Mouse (Mus musculus): ENCODE measurements around the gene Mcm5. TPM values are rescaled to one million over a fixed set of nuclear protein-coding genes. Genes with fewer than 3 reads are reported as not detected.
A peak's percentile ranks its signal among the peaks of the same experiment; 100 is the strongest.

Mcm5 gene
- total and polyA plus RNA-seq, 2 experiments: 2.2 to 2.8 TPM

- Histone ChIP-seq H3K4me1 (ENCODE audit: control insufficient read depth, insufficient read depth, low read length) (peaks cover 1% of the 10 kb centered on the region; the same call in 1 of the 2 replicates), H3K36me3 (ENCODE audit: control insufficient read depth, insufficient read depth, low read length) (peaks cover 2% of the 10 kb centered on the region; the same call in 1 of the 2 replicates), H3K27me3 (ENCODE audit: control insufficient read depth, insufficient read depth, low read length) (no peaks in the 10 kb centered on the region), H3K27ac (replicated peaks; ENCODE audit: insufficient read depth, low read depth, low read length) (no peak overlapping the region), H3K79me2 (ENCODE audit: control insufficient read depth, insufficient read depth, low read length) (no peaks in the 10 kb centered on the region), H3K4me3 (ENCODE audit: insufficient read depth, low read depth, low read length) (no peak overlapping the region), H3K9ac (ENCODE audit: low read depth, low read length) (no peak overlapping the region)
- TF ChIP-seq CTCF (IDR thresholded peaks at IDR 0.05; ENCODE audit: low read depth, low read length) (no peak), POLR2A (IDR thresholded peaks at IDR 0.05; ENCODE audit: extremely low read depth, insufficient read depth, low read length) (no peak)
- WGBS: 61% methylated on average over 1 of the region's 1 CpGs
- no peak for DNase-seq (ENCODE audit: extremely low read depth, low read depth, low spot score)
Measured at GRCm38 (mm10) chr8:75070297-75070696, 39.1 kb upstream of the Mcm5 start.

DNA sequence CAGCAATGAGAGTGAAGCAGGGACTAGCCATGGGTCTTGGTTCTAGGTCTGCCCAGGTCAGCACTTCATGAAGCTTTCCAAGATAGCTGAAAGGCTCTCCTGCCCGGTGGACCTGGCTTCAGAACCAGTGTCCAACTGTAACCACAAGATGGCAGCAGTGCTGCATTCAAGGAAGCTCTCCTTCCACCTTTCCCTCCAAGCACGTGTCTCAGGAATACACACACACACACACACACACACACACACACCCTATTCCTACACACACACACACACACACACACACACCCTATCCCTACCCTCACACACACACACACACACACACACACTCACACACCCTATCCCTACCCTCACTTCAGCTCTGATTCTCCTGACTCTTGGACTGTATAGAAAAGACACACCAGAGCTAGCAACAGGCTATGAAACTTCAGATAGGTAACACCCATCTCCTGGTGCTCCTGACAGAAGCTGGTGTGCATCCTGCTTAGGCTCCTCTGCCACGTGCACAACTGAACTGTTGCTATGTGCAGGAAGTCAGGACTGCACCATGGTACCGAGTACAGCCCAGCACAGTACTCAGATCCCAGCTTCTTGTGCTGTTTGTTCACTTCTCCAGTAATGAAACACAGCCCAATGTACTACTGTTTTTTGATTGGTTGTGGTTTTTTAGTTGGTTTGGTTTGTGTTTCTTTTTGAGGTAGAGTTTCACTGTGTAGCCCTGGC is 37.6 kb upstream of the Mcm5 start:
- TF ChIP-seq CTCF (IDR thresholded peaks at IDR 0.05; ENCODE audit: low read depth, low read length) (peak; percentile 88), POLR2A (IDR thresholded peaks at IDR 0.05; ENCODE audit: extremely low read depth, insufficient read depth, low read length) (no peak)
- Histone ChIP-seq H3K27ac (replicated peaks; ENCODE audit: insufficient read depth, low read depth, low read length) (no peak overlapping the region), H3K36me3 (ENCODE audit: control insufficient read depth, insufficient read depth, low read length) (no peaks in the 10 kb centered on the region), H3K4me1 (ENCODE audit: control insufficient read depth, insufficient read depth, low read length) (peaks cover 1% of the 10 kb centered on the region; the same call in 1 of the 2 replicates), H3K79me2 (ENCODE audit: control insufficient read depth, insufficient read depth, low read length) (no peaks in the 10 kb centered on the region), H3K9ac (ENCODE audit: low read depth, low read length) (no peak overlapping the region), H3K27me3 (ENCODE audit: control insufficient read depth, insufficient read depth, low read length) (no peaks in the 10 kb centered on the region), H3K4me3 (ENCODE audit: insufficient read depth, low read depth, low read length) (no peak overlapping the region)
- peak; percentile 71 for DNase-seq (ENCODE audit: extremely low read depth, low read depth, low spot score)
- WGBS: 23% methylated on average over 4 of the region's 4 CpGs

- 68% methylated on average over 1 of the region's 1 CpGs for WGBS
- no peak for TF ChIP-seq CTCF (IDR thresholded peaks at IDR 0.05; ENCODE audit: low read depth, low read length)
- TF ChIP-seq POLR2A (IDR thresholded peaks at IDR 0.05; ENCODE audit: extremely low read depth, insufficient read depth, low read length): no peak
- DNase-seq (ENCODE audit: extremely low read depth, low read depth, low spot score): no peak
Measured at GRCm38 (mm10) chr8:75074876-75075275, 34.5 kb upstream of the Mcm5 start.

GRCm38 (mm10) chr8:75078215-75078614 is 31.2 kb upstream of the Mcm5 start:
- Histone ChIP-seq H3K27ac (replicated peaks; ENCODE audit: insufficient read depth, low read depth, low read length) (peak overlapping the region; percentile 43), H3K4me3 (ENCODE audit: insufficient read depth, low read depth, low read length) (no peak overlapping the region), H3K36me3 (ENCODE audit: control insufficient read depth, insufficient read depth, low read length) (no peaks in the 10 kb centered on the region), H3K27me3 (ENCODE audit: control insufficient read depth, insufficient read depth, low read length) (no peaks in the 10 kb centered on the region), H3K79me2 (ENCODE audit: control insufficient read depth, insufficient read depth, low read length) (no peaks in the 10 kb centered on the region), H3K9ac (ENCODE audit: low read depth, low read length) (no peak overlapping the region), H3K4me1 (ENCODE audit: control insufficient read depth, insufficient read depth, low read length) (peaks cover 5% of the 10 kb centered on the region)
- WGBS: 22% methylated on average over 1 of the region's 1 CpGs
- TF ChIP-seq CTCF (IDR thresholded peaks at IDR 0.05; ENCODE audit: low read depth, low read length) (no peak), POLR2A (IDR thresholded peaks at IDR 0.05; ENCODE audit: extremely low read depth, insufficient read depth, low read length) (no peak)
- peak; percentile 91 for DNase-seq (ENCODE audit: extremely low read depth, low read depth, low spot score)

More at GRCm38 (mm10) chr8:75074876-75075275, 34.5 kb upstream of the Mcm5 start:
- Histone ChIP-seq H3K79me2 (ENCODE audit: control insufficient read depth, insufficient read depth, low read length) (no peaks in the 10 kb centered on the region), H3K36me3 (ENCODE audit: control insufficient read depth, insufficient read depth, low read length) (no peaks in the 10 kb centered on the region), H3K27me3 (ENCODE audit: control insufficient read depth, insufficient read depth, low read length) (no peaks in the 10 kb centered on the region), H3K9ac (ENCODE audit: low read depth, low read length) (no peak overlapping the region), H3K27ac (replicated peaks; ENCODE audit: insufficient read depth, low read depth, low read length) (no peak overlapping the region), H3K4me3 (ENCODE audit: insufficient read depth, low read depth, low read length) (no peak overlapping the region), H3K4me1 (ENCODE audit: control insufficient read depth, insufficient read depth, low read length) (peaks cover 6% of the 10 kb centered on the region)

GRCm38 (mm10) chr8:75078851-75079250 is 30.5 kb upstream of the Mcm5 start:
- 90% methylated on average over 9 of the region's 9 CpGs for WGBS
- Histone ChIP-seq H3K4me1 (ENCODE audit: control insufficient read depth, insufficient read depth, low read length) (peaks cover 5% of the 10 kb centered on the region), H3K27ac (replicated peaks; ENCODE audit: insufficient read depth, low read depth, low read length) (no peak overlapping the region), H3K4me3 (ENCODE audit: insufficient read depth, low read depth, low read length) (no peak overlapping the region), H3K79me2 (ENCODE audit: control insufficient read depth, insufficient read depth, low read length) (no peaks in the 10 kb centered on the region), H3K27me3 (ENCODE audit: control insufficient read depth, insufficient read depth, low read length) (no peaks in the 10 kb centered on the region), H3K36me3 (ENCODE audit: control insufficient read depth, insufficient read depth, low read length) (no peaks in the 10 kb centered on the region), H3K9ac (ENCODE audit: low read depth, low read length) (no peak overlapping the region)
- no peak for DNase-seq (ENCODE audit: extremely low read depth, low read depth, low spot score)
- TF ChIP-seq CTCF (IDR thresholded peaks at IDR 0.05; ENCODE audit: low read depth, low read length): no peak
- TF ChIP-seq POLR2A (IDR thresholded peaks at IDR 0.05; ENCODE audit: extremely low read depth, insufficient read depth, low read length): no peak

Measured in liver, adult 2 months (tissue).